Mouse (Mus musculus) hindbrain, embryonic 11.5 days (tissue): ENCODE results near the gene Dars2. TPM values are rescaled to one million over a fixed set of nuclear protein-coding genes. Genes with fewer than 3 reads are reported as not detected.

Source experiments
- ATAC-seq: fragments of 200-750 bp; cut with Nextera tagmentation; 2 replicates; pipeline ENCODE4 v1.8.0; 2017; ENCODE audit warnings: mild to moderate bottlenecking, moderate TSS enrichment, moderate library complexity; ENCODE audit not compliant: low FRiP score
- DNase-seq: peaks from one replicate; pipeline ENCODE4 v3.0.0-alpha.2; 2015; ENCODE audit warnings: low spot score
- H3K27ac ChIP-seq: fragments of 300-500 bp; sonication (generic); 2 replicates; pipeline ENCODE4 v1.5.1; 2014; ENCODE audit warnings: mild to moderate bottlenecking, low read depth, low read length
- H3K27me3 ChIP-seq: fragments of 300-500 bp; sonication (generic); 2 replicates; pipeline ENCODE4 v1.6.1; 2014; ENCODE audit warnings: mild to moderate bottlenecking, low read length, moderate library complexity, mixed read lengths; ENCODE audit not compliant: control insufficient read depth, insufficient read depth
- H3K36me3 ChIP-seq: fragments of 300-500 bp; sonication (generic); 2 replicates; pipeline ENCODE4 v1.6.1; 2014; ENCODE audit warnings: mild to moderate bottlenecking, low read length, moderate library complexity, mixed read lengths; ENCODE audit not compliant: control insufficient read depth, insufficient read depth
- H3K4me1 ChIP-seq: fragments of 300-500 bp; sonication (generic); replicated peaks from 2 replicates; pipeline ENCODE4 v1.6.1; 2014; ENCODE audit warnings: low read length, mixed read lengths; ENCODE audit not compliant: control insufficient read depth, insufficient read depth
- H3K4me2 ChIP-seq: fragments of 300-500 bp; sonication (generic); replicated peaks from 2 replicates; pipeline ENCODE4 v1.6.1; 2014; ENCODE audit warnings: mild to moderate bottlenecking, low read depth, low read length
- H3K4me3 ChIP-seq: fragments of 300-500 bp; sonication (generic); 2 replicates; pipeline ENCODE4 v1.5.1; 2014; ENCODE audit warnings: low read depth, low read length
- H3K9ac ChIP-seq: fragments of 300-500 bp; sonication (generic); 2 replicates; pipeline ENCODE4 v1.6.1; 2014; ENCODE audit warnings: low read depth, low read length
- H3K9me3 ChIP-seq: fragments of 300-500 bp; sonication (generic); 2 replicates; pipeline ENCODE4 v1.6.1; 2016; ENCODE audit warnings: low read length; ENCODE audit not compliant: control insufficient read depth
- WGBS: fragments of 180-500 bp; shearing (Covaris S2); extraction: QIAGEN DNeasy Blood & Tissue Kit; methylation state at CpG from one replicate; pipeline ENCODE4 v1.1.7; 2014; 5-methylcytosine and 5-hydroxymethylcytosine counted together
- polyA plus RNA-seq: library from polyadenylated mRNA; unstranded; fragments of >200 nt; fragmentation: Nextera tagmentation; extraction: Ambion mirVana; gene quantifications from 2 replicates; pipeline ENCODE4 v1.2.1, GENCODE M21; 2014

The Dars2 gene
- polyA plus RNA-seq, 1 experiment from 2014 or later, result 43.2 TPM

DNA sequence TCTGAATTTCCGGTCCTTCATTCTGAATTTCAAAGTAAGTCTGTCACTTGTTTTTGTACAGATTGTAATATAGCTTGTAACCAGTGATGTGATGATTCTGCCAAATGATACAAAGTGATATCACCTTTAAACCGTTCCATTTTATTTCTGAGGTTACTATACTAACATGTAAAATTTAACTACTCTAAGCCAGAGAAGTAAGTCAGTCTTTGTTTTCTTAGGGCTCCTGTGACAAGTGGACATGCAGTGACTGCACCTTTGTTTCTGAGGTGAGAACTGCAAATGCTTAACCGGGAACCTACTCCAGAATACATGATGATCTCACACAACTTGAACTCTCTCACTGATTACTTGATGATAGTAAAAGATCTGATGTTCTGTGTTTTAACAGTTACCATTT is 32.5 kb downstream of the Dars2 start:
- no peak for DNase-seq
- no peak for ATAC-seq
- H3K9me3 ChIP-seq, result no peaks in the 10 kb centered on the region
- no peak overlapping the region for H3K4me3 ChIP-seq
- no peaks in the 10 kb centered on the region for H3K36me3 ChIP-seq
- H3K4me1 ChIP-seq, result no peaks in the 10 kb centered on the region
- H3K27me3 ChIP-seq, result no peaks in the 10 kb centered on the region
- 45% methylated on average over 3 of the region's 3 CpGs for WGBS
- no peak overlapping the region for H3K9ac ChIP-seq
- no peak overlapping the region for H3K4me2 ChIP-seq
- no peak overlapping the region for H3K27ac ChIP-seq

DNA sequence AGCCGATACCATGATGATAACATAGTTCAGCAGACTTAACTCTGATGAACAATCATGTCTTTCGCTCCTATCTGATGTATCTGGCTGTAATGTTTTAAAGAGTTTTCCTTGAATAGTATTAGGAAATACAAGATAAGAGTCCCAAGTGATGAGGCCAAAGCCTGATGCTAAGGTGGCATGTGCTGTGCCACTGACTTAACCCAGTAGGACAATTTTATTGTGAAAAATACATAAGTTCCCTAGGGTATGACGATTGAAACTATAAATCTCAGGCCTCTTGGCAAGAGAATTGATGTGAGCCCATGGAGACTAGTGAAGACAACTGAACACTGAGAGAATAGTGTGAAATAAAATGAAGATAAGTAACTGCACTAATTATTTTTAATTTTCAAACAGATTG is 32.9 kb downstream of the Dars2 start:
- H3K27me3 ChIP-seq, result no peaks in the 10 kb centered on the region
- no peak overlapping the region for H3K27ac ChIP-seq
- DNase-seq, result peak; percentile 5

DNA sequence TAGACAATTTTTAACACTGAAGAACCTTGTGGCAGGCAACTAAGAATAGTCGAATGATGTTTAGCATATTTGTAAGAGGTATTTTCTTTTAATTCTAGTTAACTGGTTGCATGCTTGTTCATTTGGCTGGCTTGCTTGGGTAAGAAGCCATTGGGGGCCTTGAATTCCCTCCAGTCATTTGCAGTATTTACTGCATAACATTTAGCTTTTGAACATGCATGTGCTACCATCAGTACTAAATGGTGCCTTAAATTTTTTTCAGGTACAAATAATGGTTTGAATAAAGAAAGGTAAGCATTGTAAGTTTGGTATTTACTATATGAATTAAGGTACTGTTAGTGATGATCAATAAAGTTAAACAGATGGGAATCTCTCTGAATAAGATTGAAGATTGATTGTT is 33.4 kb downstream of the Dars2 start:
- Histone ChIP-seq H3K4me2 (peak overlapping the region; percentile 76), H3K36me3 (no peaks in the 10 kb centered on the region), H3K4me1 (no peaks in the 10 kb centered on the region), H3K9ac (peak overlapping the region; percentile 91), H3K27ac (peak overlapping the region; percentile 82; the same call in 1 of the 2 replicates), H3K9me3 (no peaks in the 10 kb centered on the region), H3K4me3 (peak overlapping the region; percentile 62), H3K27me3 (no peaks in the 10 kb centered on the region)
- DNase-seq, result peak; percentile 3
- 0% methylated on average over 1 of the region's 1 CpGs for WGBS
- ATAC-seq, result no peak

More for the DNA sequence above, 32.9 kb downstream of the Dars2 start:
- H3K4me2 ChIP-seq, result peak overlapping the region; percentile 76
- H3K9ac ChIP-seq, result no peak overlapping the region; the same call in 1 of the 2 replicates
- H3K36me3 ChIP-seq, result no peaks in the 10 kb centered on the region
- no peak for ATAC-seq
- 39% methylated on average over 3 of the region's 3 CpGs for WGBS
- no peaks in the 10 kb centered on the region for H3K9me3 ChIP-seq
- peak overlapping the region; percentile 6; the same call in 1 of the 2 replicates for H3K4me3 ChIP-seq
- no peaks in the 10 kb centered on the region for H3K4me1 ChIP-seq

DNA sequence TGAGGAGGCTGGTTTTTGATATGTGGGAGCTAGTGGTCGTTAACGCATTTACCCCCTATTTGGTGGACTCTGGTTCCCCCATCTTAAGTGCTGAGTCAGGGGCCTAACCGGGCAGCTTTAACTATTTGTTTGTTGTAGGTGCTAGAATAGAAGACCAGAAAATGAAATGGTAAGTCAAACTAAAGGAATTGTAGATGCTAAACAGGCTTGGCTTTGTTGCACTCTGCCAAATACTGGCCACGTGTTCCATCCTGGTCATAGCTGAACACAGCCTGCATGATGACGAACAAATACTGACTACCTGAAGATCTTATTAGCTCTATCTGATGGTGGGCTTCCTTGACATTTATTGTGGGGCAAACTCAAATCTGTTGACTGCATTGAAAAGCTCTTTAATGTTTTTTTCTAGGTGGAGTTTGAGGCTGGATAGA is 34.0 kb downstream of the Dars2 start:
- no peak for ATAC-seq
- Histone ChIP-seq H3K27ac (peak overlapping the region; percentile 82), H3K4me3 (peak overlapping the region; percentile 62), H3K9me3 (no peaks in the 10 kb centered on the region), H3K27me3 (no peaks in the 10 kb centered on the region), H3K9ac (peak overlapping the region; percentile 91), H3K36me3 (no peaks in the 10 kb centered on the region), H3K4me2 (peak overlapping the region; percentile 76), H3K4me1 (no peaks in the 10 kb centered on the region)
- 0% methylated on average over 5 of the region's 5 CpGs for WGBS
- no peak for DNase-seq

DNA sequence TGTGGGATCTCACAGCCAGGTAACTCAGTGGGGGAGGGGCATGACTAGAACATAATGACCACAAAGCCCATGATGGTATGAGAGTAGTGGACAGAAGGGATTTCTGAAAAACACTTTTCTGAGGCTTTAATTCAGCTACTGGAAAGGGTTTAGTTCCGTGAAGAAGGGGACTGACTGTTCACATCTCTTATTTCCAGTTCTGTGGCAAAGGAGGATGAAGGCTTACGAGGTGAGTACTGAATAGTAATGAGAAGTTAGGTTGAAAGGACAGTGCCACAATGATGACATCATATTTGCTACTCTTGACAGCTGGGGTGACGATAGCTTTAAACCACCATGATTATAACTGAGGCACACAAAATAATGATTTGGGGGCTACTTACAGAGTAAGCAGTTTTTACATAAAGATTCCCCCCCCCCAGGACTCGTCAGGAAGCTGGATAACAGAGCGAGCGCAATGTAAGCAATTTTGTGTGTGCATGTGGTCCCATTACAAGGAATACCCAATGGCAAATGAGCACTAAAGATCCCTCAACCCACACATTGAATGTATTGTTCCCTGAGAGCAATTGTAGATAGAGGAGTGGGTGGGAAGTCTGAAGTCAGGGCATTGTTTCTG is 34.6 kb downstream of the Dars2 start:
- H3K27ac ChIP-seq, result peak overlapping the region; percentile 82
- H3K9me3 ChIP-seq, result no peaks in the 10 kb centered on the region
- H3K4me3 ChIP-seq, result peak overlapping the region; percentile 62
- no peak for ATAC-seq
- peak; percentile 52 for DNase-seq
- no peaks in the 10 kb centered on the region for H3K4me1 ChIP-seq
- H3K36me3 ChIP-seq, result no peaks in the 10 kb centered on the region
- H3K27me3 ChIP-seq, result no peaks in the 10 kb centered on the region
- peak overlapping the region; percentile 91 for H3K9ac ChIP-seq
- H3K4me2 ChIP-seq, result peak overlapping the region; percentile 76
- WGBS, result 0% methylated on average over 6 of the region's 6 CpGs

DNA sequence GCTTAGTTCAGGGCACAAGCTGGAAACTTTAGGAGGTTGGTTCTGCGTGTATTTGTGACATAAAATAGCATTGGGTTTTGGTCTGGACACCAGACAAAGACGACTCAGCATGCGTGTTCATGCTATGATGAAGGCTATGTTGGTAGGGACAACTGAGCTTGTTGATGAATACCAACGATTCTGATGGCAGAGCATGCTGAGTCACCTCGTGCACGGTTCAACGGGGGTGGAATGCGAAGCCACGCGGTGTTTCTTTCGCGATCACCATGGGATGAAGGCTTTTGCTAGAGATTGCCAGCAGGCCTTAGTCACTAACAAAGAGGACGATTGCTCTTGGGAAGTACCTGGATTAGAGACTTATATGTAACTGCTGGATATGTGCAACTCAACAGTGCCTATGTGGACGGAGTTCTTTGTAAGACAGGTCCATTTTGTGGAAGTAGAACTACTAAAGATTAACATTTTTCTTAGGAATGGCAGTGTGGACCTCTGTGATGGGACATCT is 35.1 kb downstream of the Dars2 start:
- WGBS, result under 1% methylated on average over 14 of the region's 14 CpGs
- Histone ChIP-seq H3K9ac (peak overlapping the region; percentile 91), H3K4me2 (peak overlapping the region; percentile 76), H3K27me3 (no peaks in the 10 kb centered on the region), H3K9me3 (no peaks in the 10 kb centered on the region), H3K36me3 (no peaks in the 10 kb centered on the region), H3K4me3 (peak overlapping the region; percentile 62), H3K4me1 (no peaks in the 10 kb centered on the region), H3K27ac (peak overlapping the region; percentile 82)
- ATAC-seq (peak; percentile 40), DNase-seq (no peak)

DNA sequence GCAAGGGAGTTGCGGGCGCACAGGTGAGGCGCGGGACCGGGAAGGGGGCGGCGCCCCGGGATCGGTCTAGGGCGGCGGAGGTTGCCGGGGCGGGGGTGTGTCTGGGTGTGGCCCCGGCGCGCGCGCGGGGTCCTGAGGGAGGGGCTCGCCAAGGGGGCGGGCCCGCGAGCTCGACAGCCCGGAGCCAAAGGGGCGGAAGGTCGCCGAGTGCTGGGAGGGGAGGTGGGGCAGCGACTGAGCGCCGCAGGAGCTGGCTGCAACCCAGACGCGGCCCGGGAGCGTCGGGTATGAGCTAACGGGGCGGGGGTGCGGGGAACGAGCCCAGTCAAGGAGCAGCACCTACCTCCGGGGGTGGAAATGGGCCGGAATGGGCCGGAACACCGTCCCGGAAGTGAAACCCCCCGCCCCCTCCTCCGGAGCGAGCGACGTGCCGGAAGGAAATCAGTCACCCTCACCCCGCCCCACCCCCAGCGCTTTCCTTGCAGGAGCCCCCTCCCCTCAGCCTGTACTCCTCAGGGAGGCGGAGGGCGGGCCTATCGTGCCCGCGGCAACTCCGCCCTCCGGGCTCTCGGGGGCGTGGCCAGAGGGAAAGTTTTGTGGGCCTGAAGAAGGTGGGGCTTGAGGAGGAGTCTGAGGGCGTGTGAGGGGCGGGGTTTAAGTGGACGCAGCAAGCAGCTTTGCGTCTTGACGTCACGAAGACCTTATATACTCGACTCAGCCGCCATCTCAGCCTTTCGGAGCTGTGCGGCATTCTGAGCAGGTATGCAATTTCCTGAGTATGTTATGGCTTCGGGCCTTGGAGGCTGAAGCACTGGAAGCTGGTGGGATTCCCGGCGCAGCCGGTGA is 35.8 kb downstream of the Dars2 start, which contains the start of gene Zbtb37:
Gene Zbtb37, minus strand, starts transcription at position 415 of the 846 bp plus-strand sequence.
- peak within 1 kb of the TSS; percentile 91 for H3K9ac ChIP-seq
- H3K27ac ChIP-seq, result peak within 1 kb of the TSS; percentile 82
- DNase-seq (peak; percentile 100), ATAC-seq (peak; percentile 95)
- H3K4me3 ChIP-seq, result peak within 1 kb of the TSS; percentile 62
- peak within 1 kb of the TSS; percentile 76 for H3K4me2 ChIP-seq
- no peaks in the 10 kb centered on the region for H3K4me1 ChIP-seq
- WGBS, result 0% methylated on average over 39 of the region's 76 CpGs
- no peaks in the 10 kb centered on the region for H3K36me3 ChIP-seq
- H3K9me3 ChIP-seq, result no peaks in the 10 kb centered on the region
- no peaks in the 10 kb centered on the region for H3K27me3 ChIP-seq

DNA sequence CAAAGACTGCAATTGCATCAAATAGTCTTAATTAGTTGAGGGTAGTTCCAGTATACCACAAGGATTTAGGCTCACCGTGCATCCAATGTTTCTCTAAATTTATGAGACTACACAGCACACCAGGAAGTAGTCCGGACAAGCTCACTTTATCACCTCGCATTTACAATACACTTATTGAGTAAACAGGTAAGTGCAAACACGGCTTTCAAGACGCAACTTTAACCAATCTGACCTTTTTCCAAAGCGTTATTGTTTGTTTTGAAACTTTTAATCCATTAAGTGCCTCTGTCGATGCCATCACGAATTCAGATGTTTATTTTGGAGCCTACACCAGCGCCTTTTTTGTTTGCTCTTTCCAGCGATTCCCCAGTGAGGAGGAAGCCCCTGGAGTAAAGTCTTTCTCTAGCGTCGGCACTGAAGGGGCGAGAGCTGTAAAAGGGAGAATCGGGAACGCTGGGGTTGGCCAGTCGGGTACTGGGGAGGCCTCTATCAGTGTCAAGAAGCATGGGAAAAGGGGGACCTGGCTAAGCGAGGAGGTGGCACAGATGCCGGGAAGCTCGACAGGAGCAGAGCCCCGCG is 36.5 kb downstream of the Dars2 start:
- H3K4me1 ChIP-seq, result no peaks in the 10 kb centered on the region
- H3K36me3 ChIP-seq, result no peaks in the 10 kb centered on the region
- no peak for DNase-seq
- no peaks in the 10 kb centered on the region for H3K9me3 ChIP-seq
- peak overlapping the region; percentile 62 for H3K4me3 ChIP-seq
- no peak for ATAC-seq
- no peaks in the 10 kb centered on the region for H3K27me3 ChIP-seq
- peak overlapping the region; percentile 82; the same call in 1 of the 2 replicates for H3K27ac ChIP-seq
- H3K4me2 ChIP-seq, result peak overlapping the region; percentile 64
- peak overlapping the region; percentile 77 for H3K9ac ChIP-seq
- 3% methylated on average over 21 of the region's 21 CpGs for WGBS
